Mouse (Mus musculus) heart, embryonic 11.5 days (tissue): Measurements from ENCODE around the gene Sel1l3. TPM values are rescaled to one million over a fixed set of nuclear protein-coding genes. Genes with fewer than 3 reads are reported as not detected.
A peak's percentile ranks its signal among the peaks of the same experiment; 100 is the strongest.

ENCODE experiments used
- ATAC-seq: fragments of 200-750 bp; cut with Nextera tagmentation; replicated peaks from 2 replicates; pipeline ENCODE4 v1.8.0; 2017; ENCODE audit warnings: moderate library complexity; ENCODE audit not compliant: insufficient number of reproducible peaks, low FRiP score, low TSS enrichment
- H3K27ac ChIP-seq: fragments of 300-500 bp; sonication (generic); 2 replicates; pipeline ENCODE4 v1.5.1; 2014; ENCODE audit warnings: mild to moderate bottlenecking, low read depth, low read length
- H3K27me3 ChIP-seq: fragments of 300-500 bp; sonication (generic); 2 replicates; pipeline ENCODE4 v1.6.1; 2014; ENCODE audit warnings: mild to moderate bottlenecking, low read length, mixed read lengths; ENCODE audit not compliant: control insufficient read depth, insufficient read depth
- H3K36me3 ChIP-seq: fragments of 300-500 bp; sonication (generic); 2 replicates; pipeline ENCODE4 v1.6.1; 2014; ENCODE audit warnings: mild to moderate bottlenecking, low read length, moderate library complexity, mixed read lengths; ENCODE audit not compliant: control insufficient read depth, insufficient read depth
- H3K4me1 ChIP-seq: fragments of 300-500 bp; sonication (generic); 2 replicates; pipeline ENCODE4 v1.6.1; 2014; ENCODE audit warnings: low read length; ENCODE audit not compliant: control insufficient read depth, insufficient read depth
- H3K4me2 ChIP-seq: fragments of 300-500 bp; sonication (generic); 2 replicates; pipeline ENCODE4 v1.6.1; 2014; ENCODE audit warnings: mild to moderate bottlenecking, moderate library complexity
- H3K4me3 ChIP-seq: fragments of 300-500 bp; sonication (generic); 2 replicates; pipeline ENCODE4 v1.5.1; 2014; ENCODE audit warnings: low read depth, low read length
- H3K9ac ChIP-seq: fragments of 300-500 bp; sonication (generic); 2 replicates; pipeline ENCODE4 v1.6.1; 2014; ENCODE audit warnings: mild to moderate bottlenecking, low read depth, low read length, moderate library complexity
- H3K9me3 ChIP-seq: fragments of 300-500 bp; sonication (generic); replicated peaks from 2 replicates; pipeline ENCODE4 v1.6.1; 2016; ENCODE audit warnings: low read length; ENCODE audit not compliant: control insufficient read depth
- WGBS: fragments of 180-500 bp; shearing (Covaris S2); extraction: QIAGEN DNeasy Blood & Tissue Kit; methylation state at CpG from one replicate; pipeline ENCODE4 v1.1.7; 2014; ENCODE audit not compliant: insufficient replicate concordance; 5-methylcytosine and 5-hydroxymethylcytosine counted together
- polyA plus RNA-seq: library from polyadenylated mRNA; unstranded; fragments of >200 nt; fragmentation: Nextera tagmentation; extraction: Ambion mirVana; gene quantifications from 2 replicates; pipeline ENCODE4 v1.2.1, GENCODE M21; 2014

The Sel1l3 gene
- polyA plus RNA-seq, 1 experiment from 2014 or later = 1.5 TPM

DNA sequence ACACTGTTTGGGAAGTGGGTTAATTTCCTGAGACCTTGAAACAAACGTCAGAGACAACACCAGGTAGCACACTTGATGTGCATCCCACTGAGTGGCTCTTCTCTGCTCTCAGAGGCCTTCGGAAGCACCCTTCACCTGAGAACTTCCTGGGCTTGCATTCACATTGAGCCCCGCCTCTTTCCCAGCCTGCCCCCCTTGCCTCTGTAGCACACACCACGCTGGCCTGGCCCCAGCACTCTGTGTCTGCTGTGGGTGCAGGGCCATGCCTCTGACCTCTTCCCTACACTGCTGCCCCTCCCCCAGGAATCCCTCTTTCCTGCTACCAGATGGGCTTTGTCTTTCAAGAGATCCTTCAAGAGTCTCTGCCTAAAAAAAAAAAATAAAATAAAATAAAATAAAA lies 21.8 kb upstream of the Sel1l3 start:
- no peak overlapping the region for H3K4me3 ChIP-seq
- H3K27me3 ChIP-seq = no peaks in the 10 kb centered on the region
- no peak overlapping the region for H3K27ac ChIP-seq
- H3K36me3 ChIP-seq = no peaks in the 10 kb centered on the region
- no peak overlapping the region for H3K4me2 ChIP-seq
- no peaks in the 10 kb centered on the region for H3K9me3 ChIP-seq
- no peak overlapping the region for H3K9ac ChIP-seq
- 0 out of 2 replicates have a peak, but pooled peaks have one; percentile 57 for ATAC-seq
- WGBS = 12% methylated on average over 4 of the region's 4 CpGs
- peaks cover 15% of the 10 kb centered on the region for H3K4me1 ChIP-seq

DNA sequence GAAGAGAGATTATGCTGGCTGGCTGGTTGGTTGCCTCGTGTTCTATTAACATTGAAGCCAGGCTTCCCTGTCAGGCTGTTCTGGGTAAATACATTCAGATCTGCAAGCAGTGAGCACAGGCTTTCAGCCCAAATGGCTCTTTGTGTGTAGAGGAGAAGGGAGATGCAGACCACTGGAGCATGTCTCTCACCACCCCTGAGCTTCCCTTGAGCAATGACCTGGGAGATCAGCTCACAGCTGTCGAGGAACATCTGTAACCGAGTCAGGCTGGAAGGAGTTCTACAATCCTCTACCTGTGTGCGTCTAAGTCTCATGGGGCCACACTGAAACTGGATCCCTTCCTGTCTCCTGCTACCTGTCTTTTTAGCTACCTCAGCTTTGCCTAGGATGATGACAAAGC lies 16.8 kb upstream of the Sel1l3 start:
- ATAC-seq = no peak
- H3K27me3 ChIP-seq = no peaks in the 10 kb centered on the region
- 64% methylated on average over 4 of the region's 4 CpGs for WGBS
- no peak overlapping the region for H3K9ac ChIP-seq
- no peaks in the 10 kb centered on the region for H3K9me3 ChIP-seq
- no peak overlapping the region for H3K4me3 ChIP-seq
- H3K27ac ChIP-seq = no peak overlapping the region
- no peak overlapping the region for H3K4me2 ChIP-seq
- no peaks in the 10 kb centered on the region; the same call in 1 of the 2 replicates for H3K4me1 ChIP-seq
- H3K36me3 ChIP-seq = no peaks in the 10 kb centered on the region

DNA sequence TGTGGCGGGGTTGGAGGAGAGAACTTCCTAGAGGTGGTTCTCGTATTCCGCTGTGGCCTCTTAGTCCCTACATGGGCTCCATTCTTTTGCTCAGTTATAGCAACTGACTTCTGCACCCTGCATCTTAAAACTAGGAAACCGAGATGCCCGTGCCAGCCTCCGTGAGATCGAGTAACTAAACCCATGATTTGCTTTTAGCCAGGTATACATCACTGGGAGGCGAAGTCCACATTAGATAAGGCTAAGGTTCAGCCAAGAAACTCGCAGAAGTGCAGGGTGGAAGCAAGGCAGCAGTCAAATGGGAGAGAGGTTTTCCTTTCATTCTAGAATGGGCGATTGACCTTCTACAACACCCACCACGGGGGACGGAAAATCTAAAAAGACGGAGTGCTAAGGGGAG lies 11.7 kb upstream of the Sel1l3 start:
- Histone ChIP-seq H3K4me1 (no peaks in the 10 kb centered on the region), H3K4me3 (no peak overlapping the region), H3K27ac (no peak overlapping the region), H3K36me3 (no peaks in the 10 kb centered on the region), H3K9me3 (no peaks in the 10 kb centered on the region), H3K9ac (no peak overlapping the region), H3K27me3 (no peaks in the 10 kb centered on the region), H3K4me2 (no peak overlapping the region)
- ATAC-seq = no peak
- 79% methylated on average over 13 of the region's 13 CpGs for WGBS

DNA sequence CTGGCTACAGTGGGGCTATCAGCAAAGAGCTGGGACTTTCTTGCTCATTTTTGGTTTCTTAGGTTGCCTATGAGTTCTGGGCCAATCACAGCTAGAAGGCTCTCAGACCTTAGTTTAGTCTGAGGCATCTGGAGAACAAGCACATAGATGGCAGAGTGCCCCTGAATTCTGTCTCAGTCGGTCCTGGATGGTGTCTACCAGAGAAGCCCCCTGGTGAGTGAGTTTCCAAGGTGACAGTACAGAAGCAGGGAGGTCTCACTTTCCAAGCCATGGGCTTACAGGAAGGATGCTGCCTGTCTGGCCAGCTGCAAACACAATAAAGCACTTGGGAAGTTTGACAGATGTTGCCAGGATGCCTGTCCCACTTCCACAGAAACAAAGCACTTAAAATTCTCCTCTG lies 1.1 kb upstream of the Sel1l3 start:
- no peak for ATAC-seq
- no peak overlapping the region for H3K9ac ChIP-seq
- no peak overlapping the region for H3K27ac ChIP-seq
- H3K4me1 ChIP-seq = peaks cover 15% of the 10 kb centered on the region
- no peaks in the 10 kb centered on the region for H3K9me3 ChIP-seq
- no peak overlapping the region for H3K4me3 ChIP-seq
- H3K4me2 ChIP-seq = peak overlapping the region; percentile 95
- peaks cover 28% of the 10 kb centered on the region for H3K27me3 ChIP-seq
- H3K36me3 ChIP-seq = no peaks in the 10 kb centered on the region
- 0% methylated on average over 1 of the region's 1 CpGs for WGBS

DNA sequence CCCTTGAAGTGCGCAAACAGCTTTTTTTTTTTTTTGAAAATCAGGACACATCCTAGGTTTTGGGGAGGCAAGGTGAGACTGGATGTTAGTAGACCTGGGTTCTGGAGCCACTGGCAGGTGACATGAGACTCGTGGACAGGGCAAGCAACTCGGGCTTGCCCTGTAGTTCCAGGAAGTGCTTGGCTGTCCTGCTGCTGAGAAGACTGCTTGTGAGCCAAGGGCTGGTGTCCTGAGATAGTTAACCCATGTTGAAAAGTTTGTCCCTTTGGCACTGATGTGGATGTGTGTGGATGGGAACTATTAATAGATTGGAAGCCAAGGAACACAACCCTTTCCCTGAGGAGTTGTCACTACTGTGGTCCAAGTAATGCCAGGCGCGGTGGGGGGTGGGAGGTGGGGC lies 635 bp upstream of the Sel1l3 start:
- Histone ChIP-seq H3K4me2 (peak overlapping the region; percentile 95), H3K9ac (peak overlapping the region; percentile 70; the same call in 1 of the 2 replicates), H3K4me3 (peak overlapping the region; percentile 71; the same call in 1 of the 2 replicates), H3K36me3 (no peaks in the 10 kb centered on the region), H3K4me1 (peaks cover 15% of the 10 kb centered on the region), H3K9me3 (no peaks in the 10 kb centered on the region), H3K27me3 (peaks cover 28% of the 10 kb centered on the region), H3K27ac (no peak overlapping the region)
- 9% methylated on average over 5 of the region's 5 CpGs for WGBS
- no peak for ATAC-seq

DNA sequence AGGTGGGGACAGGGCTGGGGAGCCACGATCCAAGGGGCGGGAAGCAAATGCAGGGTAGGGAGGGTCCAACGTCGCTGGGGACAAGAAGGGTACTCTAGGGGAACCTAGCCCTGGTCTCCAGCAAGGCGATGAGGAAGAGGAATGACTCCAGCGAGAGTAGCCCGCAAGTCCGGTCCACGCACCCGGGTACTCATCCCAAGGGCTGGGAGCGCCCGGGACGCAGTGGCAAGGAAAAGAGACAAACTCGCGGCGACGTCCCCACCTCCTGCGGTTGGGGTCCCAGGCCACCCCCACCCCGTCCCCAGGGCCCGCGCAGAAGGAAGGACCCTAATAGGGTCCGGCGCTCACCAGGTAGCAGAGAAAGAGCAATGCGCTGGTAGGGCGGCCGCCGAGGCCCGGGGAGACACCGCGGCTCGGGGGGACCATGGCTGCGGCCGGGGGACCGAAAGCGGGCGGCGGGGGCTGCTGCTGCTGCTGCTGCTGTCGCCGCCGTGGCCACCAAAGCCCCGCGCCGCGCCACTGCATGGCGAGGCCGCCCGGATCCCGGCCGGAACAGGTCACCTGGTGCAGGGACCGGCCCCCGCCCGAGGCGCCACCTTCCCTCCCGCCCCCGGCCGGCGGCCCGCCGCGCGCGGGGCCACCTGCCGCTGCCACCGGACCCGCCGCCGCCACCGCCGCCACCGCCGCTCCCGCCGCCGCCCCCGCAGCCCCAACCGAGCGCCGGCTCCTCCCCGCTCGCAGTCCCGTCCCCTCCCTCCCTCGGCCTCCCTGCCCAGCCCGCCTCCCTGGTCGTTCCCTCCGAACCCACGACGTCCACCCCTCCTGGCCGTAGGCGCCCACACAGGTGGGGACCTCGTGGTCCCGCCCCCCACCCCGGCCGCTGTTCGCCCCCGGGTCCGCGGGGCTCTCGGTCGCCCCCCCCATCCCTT lies 681 bp downstream of the Sel1l3 start:
- H3K9ac ChIP-seq = peak overlapping the region; percentile 70
- 0 out of 2 replicates have a peak, but pooled peaks have one; percentile 35 for ATAC-seq
- no peaks in the 10 kb centered on the region for H3K9me3 ChIP-seq
- peak overlapping the region; percentile 95 for H3K4me2 ChIP-seq
- WGBS = under 1% methylated on average over 49 of the region's 99 CpGs
- H3K27me3 ChIP-seq = peaks cover 28% of the 10 kb centered on the region
- H3K4me3 ChIP-seq = peak overlapping the region; percentile 71
- H3K36me3 ChIP-seq = no peaks in the 10 kb centered on the region
- peaks cover 3% of the 10 kb centered on the region; the same call in 1 of the 2 replicates for H3K4me1 ChIP-seq
- no peak overlapping the region for H3K27ac ChIP-seq

DNA sequence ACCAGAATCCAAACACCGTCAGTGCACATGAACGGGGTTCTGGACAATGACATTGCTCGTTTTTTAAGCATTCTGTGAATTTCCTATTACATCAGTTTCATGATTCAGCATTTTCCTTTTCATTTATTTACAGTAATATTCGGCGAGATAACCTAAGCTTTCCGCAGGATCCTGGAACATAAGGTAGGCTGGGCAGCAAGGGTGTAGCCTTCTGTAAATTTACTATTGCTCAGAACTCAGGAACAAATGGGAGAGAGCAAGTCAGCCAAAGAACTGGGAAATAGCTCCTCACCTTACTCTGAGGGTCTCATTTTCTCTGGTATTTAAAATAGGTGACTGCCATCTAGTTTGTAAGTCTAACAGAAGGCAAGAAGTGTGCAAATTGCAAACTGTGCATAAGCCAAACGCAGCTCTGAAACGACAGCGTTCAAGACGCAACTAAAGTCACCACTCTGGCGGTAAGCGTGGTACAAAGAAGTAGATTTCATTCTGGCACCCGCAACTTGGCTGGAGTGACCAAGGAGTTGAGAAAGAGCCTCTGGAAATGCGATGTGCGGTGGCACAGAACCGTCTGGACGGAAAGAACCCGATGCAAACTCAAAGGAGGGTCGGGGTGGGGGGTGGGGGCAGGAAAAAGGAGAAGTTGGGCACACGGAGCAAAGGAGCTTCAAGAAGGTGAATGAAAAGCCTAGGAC lies 1.5 kb downstream of the Sel1l3 start:
- Histone ChIP-seq H3K4me3 (peak overlapping the region; percentile 71), H3K9ac (peak overlapping the region; percentile 70), H3K4me1 (peaks cover 3% of the 10 kb centered on the region; the same call in 1 of the 2 replicates), H3K4me2 (peak overlapping the region; percentile 95), H3K27ac (no peak overlapping the region), H3K36me3 (no peaks in the 10 kb centered on the region), H3K27me3 (peaks cover 28% of the 10 kb centered on the region), H3K9me3 (no peaks in the 10 kb centered on the region)
- no peak for ATAC-seq
- 22% methylated on average over 20 of the region's 20 CpGs for WGBS

DNA sequence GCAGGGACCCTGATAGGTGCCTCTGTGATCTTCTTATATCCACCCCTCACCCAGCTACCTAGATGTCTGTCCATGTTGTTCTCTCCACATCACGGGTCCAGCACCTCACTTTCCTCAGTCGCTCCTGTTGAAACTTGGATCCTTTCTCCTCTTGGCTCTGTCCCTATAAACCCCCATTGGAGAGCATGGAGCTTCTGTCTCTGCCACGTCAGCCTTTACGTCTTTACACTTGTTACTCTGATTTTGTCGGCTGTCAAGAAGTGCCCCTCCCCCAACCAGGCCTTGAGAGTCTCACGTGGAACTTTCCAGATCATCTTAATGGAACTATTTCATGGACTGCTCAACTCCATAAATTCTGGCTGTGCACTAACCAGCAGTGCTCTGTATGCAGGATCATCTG lies 2.5 kb downstream of the Sel1l3 start:
- peaks cover 28% of the 10 kb centered on the region for H3K27me3 ChIP-seq
- H3K4me3 ChIP-seq = no peak overlapping the region
- WGBS = 59% methylated on average over 6 of the region's 6 CpGs
- no peaks in the 10 kb centered on the region for H3K36me3 ChIP-seq
- no peaks in the 10 kb centered on the region for H3K9me3 ChIP-seq
- H3K4me1 ChIP-seq = peaks cover 3% of the 10 kb centered on the region; the same call in 1 of the 2 replicates
- no peak overlapping the region for H3K27ac ChIP-seq
- no peak overlapping the region for H3K9ac ChIP-seq
- no peak overlapping the region for H3K4me2 ChIP-seq
- ATAC-seq = no peak
